Mouse (Mus musculus) stomach, postnatal 0 days (tissue): ENCODE data around the gene Unc50.

Source experiments
- CTCF ChIP-seq: IDR thresholded peaks from 2 replicates; pipeline ENCODE4 v1.5.1; 2016; ENCODE audit warnings: antibody characterized with exemption, low read depth, mild to moderate bottlenecking, moderate library complexity
- EP300 ChIP-seq: optimal IDR thresholded peaks from 2 replicates; pipeline ENCODE3; 2016; ENCODE audit warnings: antibody characterized with exemption

DNA sequence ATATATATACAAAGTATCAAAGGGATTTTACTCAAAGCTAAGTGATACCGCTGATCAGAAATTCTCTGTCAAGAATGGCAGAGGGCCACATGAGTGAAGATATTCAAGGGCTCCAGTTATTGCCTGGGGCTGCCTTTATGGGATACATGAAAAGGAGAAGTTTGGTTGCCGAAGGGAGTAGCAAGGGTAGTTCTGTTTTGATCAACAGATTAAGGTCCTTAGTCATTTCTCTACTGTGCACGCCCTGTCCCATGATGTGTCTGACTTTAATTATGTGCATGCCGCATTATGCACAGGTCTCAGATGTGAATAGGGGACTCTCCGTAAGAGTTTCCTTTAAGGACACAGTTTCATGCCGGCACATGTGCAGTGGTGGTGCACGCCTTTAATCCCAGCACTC is 27.6 kb downstream of the Unc50 start:
- no peak for TF ChIP-seq CTCF
- TF ChIP-seq EP300: no peak
